Mouse (Mus musculus) heart, embryonic 12.5 days (tissue): ENCODE data around the gene Cnih1. TPM values are rescaled to one million over a fixed set of nuclear protein-coding genes. Genes with fewer than 3 reads are reported as not detected.

Experiments used
- ATAC-seq: fragments of 200-750 bp; cut with Nextera tagmentation; 2 replicates; pipeline ENCODE4 v1.8.0; 2017; ENCODE audit warnings: moderate TSS enrichment, moderate library complexity; ENCODE audit not compliant: insufficient number of reproducible peaks, low FRiP score
- H3K27ac ChIP-seq: fragments of 300-500 bp; sonication (generic); 2 replicates; pipeline ENCODE4 v1.5.1; 2016; ENCODE audit warnings: mild to moderate bottlenecking, moderate library complexity; ENCODE audit not compliant: poor library complexity, severe bottlenecking
- H3K27me3 ChIP-seq: fragments of 300-500 bp; sonication (generic); replicated peaks from 2 replicates; pipeline ENCODE4 v1.6.1; 2016; ENCODE audit warnings: mild to moderate bottlenecking, moderate library complexity
- H3K36me3 ChIP-seq: fragments of 300-500 bp; sonication (generic); 2 replicates; pipeline ENCODE4 v1.6.1; 2016; ENCODE audit warnings: mild to moderate bottlenecking, moderate library complexity
- H3K4me1 ChIP-seq: fragments of 300-500 bp; sonication (generic); replicated peaks from 2 replicates; pipeline ENCODE4 v1.6.1; 2016; ENCODE audit warnings: mild to moderate bottlenecking
- H3K4me2 ChIP-seq: fragments of 300-500 bp; sonication (generic); 2 replicates; pipeline ENCODE4 v1.6.1; 2016; ENCODE audit warnings: mild to moderate bottlenecking, moderate library complexity
- H3K4me3 ChIP-seq: fragments of 300-500 bp; sonication (generic); 2 replicates; pipeline ENCODE4 v1.5.1; 2016; ENCODE audit warnings: mild to moderate bottlenecking
- H3K9ac ChIP-seq: fragments of 300-500 bp; sonication (generic); 2 replicates; pipeline ENCODE4 v1.6.1; 2016; ENCODE audit warnings: mild to moderate bottlenecking, moderate library complexity
- H3K9me3 ChIP-seq: fragments of 300-500 bp; sonication (generic); replicated peaks from 2 replicates; pipeline ENCODE4 v1.6.1; 2016; ENCODE audit warnings: mild to moderate bottlenecking, moderate library complexity
- WGBS: fragments of 180-500 bp; shearing (Covaris S2); methylation state at CpG from one replicate; pipeline ENCODE4 v1.1.7; 2016; 5-methylcytosine and 5-hydroxymethylcytosine counted together
- polyA plus RNA-seq: library from polyadenylated mRNA; unstranded; fragments of >200 nt; fragmentation: Nextera tagmentation; extraction: Ambion mirVana; gene quantifications from 2 replicates; pipeline ENCODE4 v1.2.1, GENCODE M21; 2016

Cnih1 gene
- polyA plus RNA-seq, 1 experiment from 2014 or later, result 175 TPM

DNA sequence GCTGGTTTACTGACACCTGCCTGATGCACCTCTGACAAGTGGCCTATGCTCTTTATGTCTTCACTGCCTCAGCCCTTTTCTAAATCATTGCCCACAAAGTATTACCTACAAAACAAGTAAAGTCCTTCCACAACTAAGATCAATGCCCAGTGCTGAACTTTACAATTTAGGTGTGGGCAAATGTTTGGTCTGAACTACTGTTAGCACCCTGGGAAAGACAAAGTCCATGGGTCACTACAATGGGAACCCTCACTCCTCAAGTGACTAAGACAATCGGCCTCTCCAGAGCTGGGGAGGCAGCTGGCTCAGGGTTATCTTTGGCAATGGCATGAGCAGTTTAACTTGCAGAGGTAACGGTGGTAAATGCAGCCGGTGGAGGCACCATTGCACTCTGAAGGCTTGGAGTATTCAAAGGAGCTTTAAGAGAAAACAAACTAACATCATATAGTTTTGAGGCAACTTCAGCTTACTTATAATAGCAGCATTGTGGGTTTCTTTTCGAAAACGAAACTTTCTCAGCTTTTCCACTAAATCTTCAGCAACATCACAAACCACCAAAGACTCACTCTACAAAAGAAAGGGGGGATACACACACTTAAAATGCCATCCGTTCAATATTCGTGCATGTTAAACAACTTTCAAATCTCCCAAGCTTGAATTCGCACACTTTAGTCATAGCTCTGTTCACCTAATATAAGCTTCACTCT, 28.9 kb upstream of the Cnih1 start:
- Histone ChIP-seq H3K36me3 (peaks cover 36% of the 10 kb centered on the region), H3K27me3 (no peaks in the 10 kb centered on the region), H3K9me3 (no peaks in the 10 kb centered on the region), H3K4me2 (no peak overlapping the region), H3K4me3 (no peak overlapping the region), H3K4me1 (peaks cover 30% of the 10 kb centered on the region), H3K9ac (no peak overlapping the region), H3K27ac (no peak overlapping the region)
- ATAC-seq, result no peak
- WGBS, result 84% methylated on average over 8 of the region's 8 CpGs

DNA sequence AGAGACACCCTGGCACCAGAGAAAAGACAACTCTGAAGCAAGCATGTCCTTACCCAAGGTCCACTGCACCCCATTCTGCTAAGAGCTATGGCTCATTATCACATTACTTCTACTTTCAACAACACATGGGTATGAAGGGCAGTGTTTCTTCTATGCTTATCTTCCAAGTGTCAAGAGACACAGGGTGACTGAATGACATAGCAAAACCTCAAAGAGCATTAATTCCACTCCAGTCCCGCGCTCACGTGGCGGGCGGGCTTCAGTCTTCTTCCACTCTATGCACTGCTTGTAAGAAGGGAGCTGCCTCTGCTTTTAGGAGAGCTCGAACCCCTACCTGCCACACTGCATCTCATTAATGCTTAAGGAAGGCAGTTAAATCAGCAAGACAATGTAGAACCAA, 27.4 kb upstream of the Cnih1 start:
- peaks cover 46% of the 10 kb centered on the region for H3K36me3 ChIP-seq
- peak; percentile 82 for ATAC-seq
- H3K9ac ChIP-seq, result no peak overlapping the region
- WGBS, result 63% methylated on average over 6 of the region's 6 CpGs
- H3K4me2 ChIP-seq, result 0 out of 2 replicates have a peak overlapping the region, but pooled peaks have one; percentile 0
- no peak overlapping the region for H3K4me3 ChIP-seq
- H3K9me3 ChIP-seq, result no peaks in the 10 kb centered on the region
- no peaks in the 10 kb centered on the region for H3K27me3 ChIP-seq
- no peak overlapping the region for H3K27ac ChIP-seq
- H3K4me1 ChIP-seq, result peaks cover 25% of the 10 kb centered on the region

GRCm38 (mm10) chr14:46807927-46808326, 19.7 kb upstream of the Cnih1 start:
- Histone ChIP-seq H3K9me3 (no peaks in the 10 kb centered on the region), H3K4me1 (no peaks in the 10 kb centered on the region), H3K4me2 (no peak overlapping the region), H3K9ac (no peak overlapping the region), H3K27ac (no peak overlapping the region), H3K4me3 (no peak overlapping the region), H3K27me3 (no peaks in the 10 kb centered on the region), H3K36me3 (peaks cover 39% of the 10 kb centered on the region)
- ATAC-seq, result no peak
- WGBS, result 84% methylated on average over 3 of the region's 3 CpGs

- ATAC-seq, result no peak
- Histone ChIP-seq H3K9ac (no peak overlapping the region), H3K27ac (no peak overlapping the region), H3K4me3 (no peak overlapping the region), H3K9me3 (no peaks in the 10 kb centered on the region), H3K4me2 (no peak overlapping the region), H3K4me1 (peaks cover 1% of the 10 kb centered on the region), H3K27me3 (no peaks in the 10 kb centered on the region), H3K36me3 (peaks cover 26% of the 10 kb centered on the region)
- 74% methylated on average over 5 of the region's 5 CpGs for WGBS
Measured at GRCm38 (mm10) chr14:46806186-46806585, 18.0 kb upstream of the Cnih1 start.

GRCm38 (mm10) chr14:46803791-46804190, 15.6 kb upstream of the Cnih1 start:
- Histone ChIP-seq H3K4me2 (no peak overlapping the region), H3K27ac (no peak overlapping the region), H3K36me3 (peaks cover 16% of the 10 kb centered on the region), H3K9ac (no peak overlapping the region), H3K4me1 (peaks cover 7% of the 10 kb centered on the region), H3K4me3 (no peak overlapping the region), H3K27me3 (no peaks in the 10 kb centered on the region), H3K9me3 (no peaks in the 10 kb centered on the region)
- no peak for ATAC-seq
- 63% methylated on average over 1 of the region's 1 CpGs for WGBS

DNA sequence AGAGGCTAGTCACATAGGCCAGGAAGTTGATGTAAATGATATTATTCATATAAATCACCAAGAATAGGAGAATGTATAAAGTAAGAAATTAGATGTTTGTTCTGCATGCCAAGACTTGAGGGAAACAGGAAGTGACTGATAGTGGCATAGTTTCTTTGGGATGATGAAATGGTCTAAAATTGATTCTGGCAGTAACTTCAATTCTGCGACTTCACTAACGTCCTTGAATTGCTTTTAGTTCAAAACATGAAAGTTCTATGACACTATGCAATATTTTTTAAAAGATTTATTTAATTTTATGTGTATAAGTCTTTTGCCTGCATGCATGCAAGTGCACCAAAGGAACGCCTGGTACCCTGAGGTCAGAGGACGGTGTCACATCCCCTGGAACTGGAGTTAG, 15.0 kb upstream of the Cnih1 start:
- Histone ChIP-seq H3K27ac (no peak overlapping the region), H3K27me3 (no peaks in the 10 kb centered on the region), H3K36me3 (peaks cover 16% of the 10 kb centered on the region), H3K9ac (no peak overlapping the region), H3K4me1 (peaks cover 7% of the 10 kb centered on the region), H3K4me3 (no peak overlapping the region), H3K4me2 (no peak overlapping the region), H3K9me3 (no peaks in the 10 kb centered on the region)
- no peak for ATAC-seq
- WGBS, result 82% methylated on average over 4 of the region's 4 CpGs

GRCm38 (mm10) chr14:46800684-46801345, 12.6 kb upstream of the Cnih1 start:
- Histone ChIP-seq H3K27me3 (no peaks in the 10 kb centered on the region), H3K27ac (no peak overlapping the region), H3K4me2 (no peak overlapping the region), H3K4me3 (no peak overlapping the region), H3K36me3 (peaks cover 9% of the 10 kb centered on the region), H3K9ac (no peak overlapping the region), H3K4me1 (peaks cover 7% of the 10 kb centered on the region), H3K9me3 (no peaks in the 10 kb centered on the region)
- ATAC-seq, result no peak
- WGBS, result 70% methylated on average over 3 of the region's 3 CpGs

- Histone ChIP-seq H3K4me3 (no peak overlapping the region), H3K4me1 (peaks cover 5% of the 10 kb centered on the region; the same call in 1 of the 2 replicates), H3K9me3 (peaks cover 6% of the 10 kb centered on the region), H3K27ac (no peak overlapping the region), H3K36me3 (peaks cover 9% of the 10 kb centered on the region), H3K9ac (no peak overlapping the region), H3K4me2 (no peak overlapping the region), H3K27me3 (no peaks in the 10 kb centered on the region)
- 82% methylated on average over 5 of the region's 5 CpGs for WGBS
- no peak for ATAC-seq
Measured at GRCm38 (mm10) chr14:46794157-46794556, 5.9 kb upstream of the Cnih1 start.

DNA sequence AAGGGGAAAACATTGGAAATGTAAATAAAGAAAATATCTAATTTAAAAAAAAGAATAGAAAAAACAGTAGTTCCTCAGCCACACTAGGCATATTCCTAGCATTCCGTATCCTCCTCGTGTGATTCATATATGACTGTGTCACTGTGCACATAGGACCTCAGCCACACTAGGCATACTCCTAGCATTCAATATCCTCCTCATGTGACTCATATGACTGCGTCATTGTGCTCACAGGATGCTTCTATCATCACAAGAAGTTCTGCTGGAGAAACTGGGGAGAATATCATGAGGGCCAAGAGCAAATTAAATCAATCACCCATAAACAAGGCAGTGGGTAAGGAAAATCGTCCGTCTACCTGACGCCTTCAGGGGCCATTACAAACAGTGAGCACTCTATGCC, 2.5 kb upstream of the Cnih1 start:
- no peak overlapping the region for H3K4me2 ChIP-seq
- no peaks in the 10 kb centered on the region for H3K27me3 ChIP-seq
- 95% methylated on average over 6 of the region's 6 CpGs for WGBS
- H3K9me3 ChIP-seq, result peaks cover 6% of the 10 kb centered on the region
- peaks cover 7% of the 10 kb centered on the region for H3K36me3 ChIP-seq
- no peak for ATAC-seq
- peaks cover 20% of the 10 kb centered on the region for H3K4me1 ChIP-seq
- no peak overlapping the region for H3K4me3 ChIP-seq
- H3K9ac ChIP-seq, result no peak overlapping the region
- H3K27ac ChIP-seq, result no peak overlapping the region

GRCm38 (mm10) chr14:46790303-46790702, 2.1 kb upstream of the Cnih1 start:
- 74% methylated on average over 4 of the region's 4 CpGs for WGBS

GRCm38 (mm10) chr14:46788505-46788901, 292 bp upstream of the Cnih1 start:
- Histone ChIP-seq H3K9ac (peak overlapping the region; percentile 61; the same call in 1 of the 2 replicates), H3K4me1 (peaks cover 29% of the 10 kb centered on the region), H3K27me3 (no peaks in the 10 kb centered on the region), H3K36me3 (peaks cover 14% of the 10 kb centered on the region), H3K4me3 (peak overlapping the region; percentile 85), H3K4me2 (peak overlapping the region; percentile 76), H3K9me3 (peaks cover 4% of the 10 kb centered on the region), H3K27ac (peak overlapping the region; percentile 96)
- WGBS, result 10% methylated on average over 8 of the region's 8 CpGs
- ATAC-seq, result no peak

More at GRCm38 (mm10) chr14:46790303-46790702, 2.1 kb upstream of the Cnih1 start:
- Histone ChIP-seq H3K4me3 (no peak overlapping the region), H3K4me1 (peaks cover 21% of the 10 kb centered on the region), H3K27ac (no peak overlapping the region), H3K27me3 (no peaks in the 10 kb centered on the region), H3K9ac (no peak overlapping the region), H3K36me3 (peaks cover 7% of the 10 kb centered on the region), H3K4me2 (no peak overlapping the region), H3K9me3 (peaks cover 6% of the 10 kb centered on the region)
- ATAC-seq, result no peak
